Mouse (Mus musculus) embryonic facial prominence, embryonic 10.5 days (tissue): ENCODE measurements around the gene Ppard. TPM values are rescaled to one million over a fixed set of nuclear protein-coding genes. Genes with fewer than 3 reads are reported as not detected.

Experiments used
- DNase-seq: peaks from one replicate; pipeline ENCODE4 v3.0.0-alpha.2; 2017; ENCODE audit warnings: low spot score
- H3K27ac ChIP-seq: fragments of 300-500 bp; sonication (generic); replicated peaks from 2 replicates; pipeline ENCODE4 v1.5.1; 2016; ENCODE audit warnings: mild to moderate bottlenecking
- H3K27me3 ChIP-seq: fragments of 300-500 bp; sonication (generic); replicated peaks from 2 replicates; pipeline ENCODE4 v1.6.1; 2016; ENCODE audit warnings: low read depth, mild to moderate bottlenecking; ENCODE audit not compliant: poor library complexity, severe bottlenecking
- H3K36me3 ChIP-seq: fragments of 300-500 bp; sonication (generic); replicated peaks from 2 replicates; pipeline ENCODE4 v1.6.1; 2016; ENCODE audit warnings: mild to moderate bottlenecking, moderate library complexity
- H3K4me1 ChIP-seq: fragments of 300-500 bp; sonication (generic); 2 replicates; pipeline ENCODE4 v1.6.1; 2016
- H3K4me3 ChIP-seq: fragments of 300-500 bp; sonication (generic); 2 replicates; pipeline ENCODE4 v1.5.1; 2016; ENCODE audit warnings: mild to moderate bottlenecking, moderate library complexity
- H3K9me3 ChIP-seq: fragments of 300-500 bp; sonication (generic); 2 replicates; pipeline ENCODE4 v1.6.1; 2016; ENCODE audit warnings: mild to moderate bottlenecking
- WGBS: fragments of 180-500 bp; shearing (Covaris S2); methylation state at CpG from one replicate; pipeline ENCODE4 v1.1.7; 2016; 5-methylcytosine and 5-hydroxymethylcytosine counted together
- polyA plus RNA-seq: library from polyadenylated mRNA; unstranded; fragments of >200 nt; fragmentation: Nextera tagmentation; extraction: Ambion mirVana; gene quantifications from 2 replicates; pipeline ENCODE4 v1.2.1, GENCODE M21; 2016

The Ppard gene
- polyA plus RNA-seq, 1 experiment from 2014 or later, result 1.4 TPM

GRCm38 (mm10) chr17:28231026-28231736 is 1.3 kb upstream of the Ppard start:
- H3K4me1 ChIP-seq, result peaks cover 35% of the 10 kb centered on the region
- no peak for DNase-seq
- no peak overlapping the region for H3K4me3 ChIP-seq
- WGBS, result 88% methylated on average over 18 of the region's 18 CpGs
- H3K36me3 ChIP-seq, result 0 out of 2 replicates have a peak, but pooled peaks cover 2% of the 10 kb centered on the region
- peaks cover 10% of the 10 kb centered on the region for H3K27me3 ChIP-seq
- no peaks in the 10 kb centered on the region for H3K9me3 ChIP-seq
- no peak overlapping the region for H3K27ac ChIP-seq

DNA sequence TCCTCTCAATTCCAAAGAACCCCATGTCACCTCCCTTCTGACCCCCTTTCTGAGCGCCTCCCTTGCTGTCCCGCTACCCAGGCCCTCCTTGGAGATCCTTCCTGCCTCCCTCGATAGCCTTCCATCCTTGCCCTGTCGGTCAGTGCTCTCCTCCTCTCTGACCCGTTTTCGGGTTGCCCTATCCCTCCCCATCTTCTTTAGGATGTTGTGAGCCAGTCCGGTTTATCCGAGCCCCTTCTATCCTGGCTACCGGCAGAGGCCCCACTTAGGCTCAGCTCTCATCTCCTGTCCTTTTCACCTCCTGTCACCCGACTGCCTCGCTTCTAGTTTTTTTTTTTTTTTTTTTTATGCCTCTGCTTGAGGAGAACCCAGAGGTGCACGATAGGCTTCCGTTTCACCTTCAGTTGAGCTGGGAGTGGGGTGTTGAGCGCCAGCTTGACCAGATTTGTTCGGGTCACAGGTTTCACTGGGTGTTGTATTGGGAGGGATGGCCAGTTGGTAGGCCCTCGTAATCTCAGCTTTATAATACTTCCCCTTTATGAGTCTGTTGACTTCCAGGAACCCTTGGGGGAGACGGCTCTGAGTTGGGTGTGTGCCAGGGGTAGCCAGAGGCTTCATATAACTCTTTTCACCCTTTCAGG is 711 bp downstream of the Ppard start:
- peak overlapping the region; percentile 87 for H3K4me3 ChIP-seq
- H3K27me3 ChIP-seq, result peaks cover 10% of the 10 kb centered on the region
- peaks cover 29% of the 10 kb centered on the region for H3K4me1 ChIP-seq
- no peak for DNase-seq
- peaks cover 14% of the 10 kb centered on the region for H3K36me3 ChIP-seq
- H3K9me3 ChIP-seq, result no peaks in the 10 kb centered on the region
- peak overlapping the region; percentile 89 for H3K27ac ChIP-seq
- 8% methylated on average over 17 of the region's 17 CpGs for WGBS

- DNase-seq, result no peak
- Histone ChIP-seq H3K4me1 (peaks cover 29% of the 10 kb centered on the region), H3K4me3 (no peak overlapping the region), H3K9me3 (no peaks in the 10 kb centered on the region), H3K27ac (no peak overlapping the region), H3K27me3 (peaks cover 10% of the 10 kb centered on the region), H3K36me3 (peaks cover 25% of the 10 kb centered on the region)
- WGBS, result 90% methylated on average over 5 of the region's 5 CpGs
Observed at GRCm38 (mm10) chr17:28234641-28235040, 2.1 kb downstream of the Ppard start.

DNA sequence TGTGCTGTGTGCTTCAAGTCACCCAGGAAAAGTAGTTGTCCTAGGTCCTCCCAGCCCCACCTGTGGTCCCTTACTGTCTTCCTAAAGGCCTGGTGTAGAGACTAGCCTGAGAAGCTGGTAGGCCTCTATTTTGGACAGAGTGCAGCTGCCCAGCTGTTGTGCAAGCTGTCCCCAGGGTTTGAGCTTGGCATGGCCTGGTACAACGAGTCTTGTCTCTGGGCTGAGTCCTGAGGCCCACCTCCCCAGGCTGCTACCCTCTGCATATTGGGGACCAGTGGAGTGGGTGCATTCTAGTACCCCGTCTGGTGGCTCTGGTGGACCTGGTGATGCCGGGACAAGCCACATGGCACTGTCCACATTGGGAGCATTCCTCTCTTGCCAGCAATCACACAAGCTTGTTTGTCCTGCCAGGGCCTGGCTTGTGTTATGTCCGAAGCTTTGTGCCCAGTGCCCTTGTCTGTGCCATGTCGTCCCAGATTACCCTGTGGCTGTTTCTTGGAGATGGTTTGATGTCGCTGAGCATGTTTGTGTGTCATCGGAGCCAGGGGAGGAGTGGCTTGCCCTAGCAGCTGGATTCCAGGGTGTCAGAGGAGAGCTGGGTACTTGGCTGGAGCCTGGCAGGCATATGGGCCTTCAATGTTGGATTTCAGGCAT is 3.6 kb downstream of the Ppard start:
- Histone ChIP-seq H3K4me1 (peaks cover 29% of the 10 kb centered on the region), H3K36me3 (peaks cover 35% of the 10 kb centered on the region), H3K27ac (peak overlapping the region; percentile 14; the same call in 1 of the 2 replicates), H3K27me3 (peaks cover 8% of the 10 kb centered on the region), H3K9me3 (no peaks in the 10 kb centered on the region), H3K4me3 (no peak overlapping the region)
- WGBS, result 81% methylated on average over 7 of the region's 7 CpGs
- no peak for DNase-seq

DNA sequence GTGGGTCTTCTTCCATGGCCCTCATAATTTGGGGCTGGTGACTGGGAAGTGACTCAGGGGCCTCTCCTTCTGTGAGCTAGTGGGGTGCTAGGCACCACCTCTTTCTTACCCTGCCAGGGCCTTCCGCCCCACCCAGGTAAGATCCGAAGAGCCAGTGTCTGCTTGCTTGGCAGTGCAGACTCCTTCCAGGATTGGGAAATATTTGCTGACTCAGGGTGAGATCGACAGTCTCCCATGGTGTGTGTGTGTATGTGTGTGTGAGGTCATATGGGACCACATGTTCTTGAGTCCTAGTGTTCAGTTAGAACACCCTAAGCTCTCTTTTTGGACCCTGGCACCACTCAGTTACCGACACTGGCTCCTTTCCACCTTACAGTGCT is 4.1 kb downstream of the Ppard start:
- WGBS, result 94% methylated on average over 4 of the region's 4 CpGs

GRCm38 (mm10) chr17:28237362-28237761 is 4.9 kb downstream of the Ppard start:
- Histone ChIP-seq H3K9me3 (no peaks in the 10 kb centered on the region), H3K27ac (no peak overlapping the region), H3K4me1 (peaks cover 30% of the 10 kb centered on the region), H3K36me3 (peaks cover 48% of the 10 kb centered on the region), H3K27me3 (no peaks in the 10 kb centered on the region), H3K4me3 (no peak overlapping the region)
- DNase-seq, result no peak
- 69% methylated on average over 5 of the region's 5 CpGs for WGBS

More for the DNA sequence above, 4.1 kb downstream of the Ppard start:
- Histone ChIP-seq H3K27ac (no peak overlapping the region), H3K4me3 (no peak overlapping the region), H3K9me3 (no peaks in the 10 kb centered on the region), H3K36me3 (peaks cover 40% of the 10 kb centered on the region), H3K27me3 (peaks cover 4% of the 10 kb centered on the region; the same call in 1 of the 2 replicates), H3K4me1 (peaks cover 29% of the 10 kb centered on the region)
- DNase-seq, result no peak

DNA sequence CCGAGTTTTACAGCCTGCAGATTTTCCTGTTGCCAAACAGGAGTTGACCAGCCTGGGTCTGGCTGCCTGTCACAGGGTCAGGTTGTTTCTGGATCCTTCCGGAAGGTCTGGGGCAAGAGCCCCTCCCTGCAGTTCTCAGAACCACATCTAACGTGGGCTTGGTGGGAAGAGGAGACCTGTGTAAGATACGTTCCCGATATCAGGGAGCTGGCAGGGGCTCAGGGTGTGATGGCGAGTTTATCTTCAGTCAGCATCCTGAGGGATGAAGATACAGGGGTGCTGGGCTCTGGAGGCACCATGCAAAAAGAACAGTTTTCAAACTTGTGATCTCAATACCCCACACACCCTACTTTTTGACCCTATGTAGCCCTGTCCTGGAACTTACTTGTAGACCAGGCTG is 5.4 kb downstream of the Ppard start:
- WGBS, result 84% methylated on average over 6 of the region's 6 CpGs
- no peak overlapping the region for H3K27ac ChIP-seq
- H3K27me3 ChIP-seq, result no peaks in the 10 kb centered on the region
- H3K36me3 ChIP-seq, result peaks cover 52% of the 10 kb centered on the region
- no peaks in the 10 kb centered on the region for H3K9me3 ChIP-seq
- peaks cover 30% of the 10 kb centered on the region for H3K4me1 ChIP-seq
- no peak for DNase-seq
- no peak overlapping the region for H3K4me3 ChIP-seq

- Histone ChIP-seq H3K4me3 (no peak overlapping the region), H3K27me3 (no peaks in the 10 kb centered on the region), H3K36me3 (peaks cover 61% of the 10 kb centered on the region), H3K27ac (no peak overlapping the region), H3K9me3 (no peaks in the 10 kb centered on the region), H3K4me1 (peaks cover 27% of the 10 kb centered on the region)
- 95% methylated on average over 5 of the region's 5 CpGs for WGBS
- no peak for DNase-seq
Observed at GRCm38 (mm10) chr17:28240846-28241245, 8.3 kb downstream of the Ppard start.

- H3K36me3 ChIP-seq, result peaks cover 57% of the 10 kb centered on the region
- no peaks in the 10 kb centered on the region for H3K27me3 ChIP-seq
- peaks cover 38% of the 10 kb centered on the region for H3K4me1 ChIP-seq
- no peak overlapping the region for H3K4me3 ChIP-seq
- no peak overlapping the region for H3K27ac ChIP-seq
- no peaks in the 10 kb centered on the region for H3K9me3 ChIP-seq
- no peak for DNase-seq
- 88% methylated on average over 6 of the region's 6 CpGs for WGBS
Observed at GRCm38 (mm10) chr17:28242296-28242695, 9.8 kb downstream of the Ppard start.

- H3K27ac ChIP-seq, result peak overlapping the region; percentile 67; the same call in 1 of the 2 replicates
- H3K27me3 ChIP-seq, result no peaks in the 10 kb centered on the region
- H3K9me3 ChIP-seq, result no peaks in the 10 kb centered on the region
- no peak overlapping the region for H3K4me3 ChIP-seq
- H3K4me1 ChIP-seq, result peaks cover 46% of the 10 kb centered on the region
- DNase-seq, result no peak
- WGBS, result 83% methylated on average over 6 of the region's 6 CpGs
- peaks cover 42% of the 10 kb centered on the region for H3K36me3 ChIP-seq
Observed at GRCm38 (mm10) chr17:28244214-28244613, 11.7 kb downstream of the Ppard start.

DNA sequence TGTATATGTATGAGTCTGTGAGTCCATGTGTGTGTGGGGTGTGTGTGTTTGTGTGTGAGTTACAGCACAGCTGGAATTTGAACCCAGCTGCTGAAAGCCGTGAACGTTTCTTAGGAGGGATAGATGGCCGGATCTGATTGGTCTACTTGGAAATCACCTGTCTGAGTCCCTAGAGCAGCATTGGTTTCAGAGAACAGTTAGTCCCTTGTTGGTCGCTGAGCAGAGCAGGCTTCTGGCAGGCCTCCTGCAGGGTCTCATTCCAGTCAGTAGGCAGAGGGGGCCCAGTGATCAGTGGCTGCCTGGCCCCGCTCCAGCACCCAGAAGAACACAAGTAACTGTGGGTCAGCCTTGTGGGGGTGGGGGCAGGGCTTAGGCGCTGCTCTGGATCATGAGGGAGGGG is 12.2 kb downstream of the Ppard start:
- Histone ChIP-seq H3K36me3 (peaks cover 38% of the 10 kb centered on the region), H3K4me1 (peaks cover 46% of the 10 kb centered on the region), H3K9me3 (no peaks in the 10 kb centered on the region), H3K4me3 (no peak overlapping the region), H3K27ac (peak overlapping the region; percentile 67), H3K27me3 (no peaks in the 10 kb centered on the region)
- 29% methylated on average over 6 of the region's 6 CpGs for WGBS
- DNase-seq, result peak; percentile 38

GRCm38 (mm10) chr17:28246640-28247039 is 14.1 kb downstream of the Ppard start:
- Histone ChIP-seq H3K4me1 (peaks cover 46% of the 10 kb centered on the region), H3K36me3 (peaks cover 28% of the 10 kb centered on the region), H3K27ac (peak overlapping the region; percentile 75), H3K27me3 (no peaks in the 10 kb centered on the region), H3K9me3 (no peaks in the 10 kb centered on the region), H3K4me3 (no peak overlapping the region)
- DNase-seq, result no peak
- WGBS, result 75% methylated on average over 11 of the region's 11 CpGs
